In the genomic region with DNA sequence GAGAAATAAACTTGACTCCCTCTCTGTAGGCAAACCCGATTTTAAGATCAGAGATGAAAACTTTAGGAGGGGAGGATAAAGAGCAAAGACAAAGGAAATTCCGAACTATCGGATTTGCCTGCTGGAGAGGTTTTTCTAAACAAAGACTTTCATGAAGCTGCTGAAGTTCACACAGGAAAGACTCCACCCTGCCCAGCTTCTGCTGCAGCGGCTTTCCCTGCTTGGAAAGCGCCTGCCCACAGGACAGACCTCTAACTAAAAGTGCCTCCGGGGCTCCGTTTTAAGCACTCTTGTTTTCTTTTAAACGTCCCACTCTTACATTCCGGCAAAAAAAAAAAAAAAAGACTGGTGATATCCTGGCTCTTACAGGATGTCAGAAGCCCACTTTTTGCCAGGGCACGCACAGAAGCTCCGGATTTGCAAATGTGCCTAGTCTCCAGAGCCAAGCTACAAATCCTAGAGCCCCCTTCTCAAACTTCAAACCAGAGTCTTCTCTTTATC, we compare ENCODE assay signal across 7 mouse cellular contexts. TPM values are rescaled to one million over a fixed set of nuclear protein-coding genes. Genes with fewer than 3 reads are reported as not detected.
A peak's percentile ranks its signal among the peaks of the same experiment; 100 is the strongest.
DNase-seq lines count a peak whose midpoint lies in the region; ATAC-seq lines count a peak whose summit lies in the region.

No protein-coding gene starts in this region.

- ATAC-seq in heart, embryonic 12.5 days (ENCODE audit: insufficient number of reproducible peaks, low FRiP score), result peak; percentile 67; the same call in 1 of the 2 replicates
- ATAC-seq in limb, embryonic 11.5 days (ENCODE audit: insufficient number of reproducible peaks, low FRiP score, low TSS enrichment, low read depth), result peak; percentile 59; the same call in 1 of the 2 replicates
- 0 out of 2 replicates have a peak, but pooled peaks have one; percentile 26 for ATAC-seq in midbrain, embryonic 14.5 days (ENCODE audit: low FRiP score, low TSS enrichment)
- ATAC-seq in megakaryocyte, adult 5-6 weeks (ENCODE audit: poor library complexity, severe bottlenecking), result no peak
- ATAC-seq in megakaryocyte-erythroid progenitor cell, adult 5-6 weeks (replicated peaks; ENCODE audit: low FRiP score, low TSS enrichment, poor library complexity, severe bottlenecking), result no peak

- H3K9ac ChIP-seq in heart, embryonic 12.5 days, result peak overlapping the region; percentile 71
- peak overlapping the region; percentile 70 for H3K9ac ChIP-seq in limb, embryonic 11.5 days (ENCODE audit: low read length)
- H3K9ac ChIP-seq in midbrain, embryonic 14.5 days (replicated peaks; ENCODE audit: low read length), result peak overlapping the region; percentile 26; the same call in 1 of the 2 replicates

- 8% methylated on average over 11 of the region's 11 CpGs for WGBS in heart, embryonic 12.5 days
- WGBS in limb, embryonic 11.5 days, result 8% methylated on average over 11 of the region's 11 CpGs
- 15% methylated on average over 11 of the region's 11 CpGs for WGBS in midbrain, embryonic 14.5 days

- H3K4me3 ChIP-seq in brown adipose tissue, adult 24 weeks (ENCODE audit: insufficient read depth, low read depth, low read length), result peak overlapping the region; percentile 66
- peak overlapping the region; percentile 63 for H3K4me3 ChIP-seq in heart, embryonic 12.5 days
- H3K4me3 ChIP-seq in limb, embryonic 11.5 days (ENCODE audit: low read depth, low read length), result peak overlapping the region; percentile 49
- H3K4me3 ChIP-seq in midbrain, embryonic 14.5 days (replicated peaks; ENCODE audit: low read depth, low read length), result peak overlapping the region; percentile 35

- no peaks in the 10 kb centered on the region for H3K4me1 ChIP-seq in brown adipose tissue, adult 24 weeks (ENCODE audit: control insufficient read depth, insufficient read depth, insufficient read length, low read length)
- H3K4me1 ChIP-seq in heart, embryonic 12.5 days (replicated peaks), result peaks cover 4% of the 10 kb centered on the region; the same call in 1 of the 2 replicates
- no peaks in the 10 kb centered on the region for H3K4me1 ChIP-seq in limb, embryonic 11.5 days (ENCODE audit: control insufficient read depth, insufficient read depth, low read length)
- H3K4me1 ChIP-seq in midbrain, embryonic 14.5 days (ENCODE audit: control insufficient read depth, insufficient read depth, low read length), result peaks cover 4% of the 10 kb centered on the region; the same call in 1 of the 2 replicates

- peak overlapping the region; percentile 52; the same call in 1 of the 2 replicates for H3K27ac ChIP-seq in brown adipose tissue, adult 24 weeks (replicated peaks; ENCODE audit: low read depth, low read length)
- peak overlapping the region; percentile 95 for H3K27ac ChIP-seq in heart, embryonic 12.5 days (ENCODE audit: poor library complexity, severe bottlenecking)
- peak overlapping the region; percentile 76 for H3K27ac ChIP-seq in limb, embryonic 11.5 days (replicated peaks; ENCODE audit: low read depth, low read length)
- H3K27ac ChIP-seq in midbrain, embryonic 14.5 days (replicated peaks; ENCODE audit: low read depth, low read length), result no peak overlapping the region; the same call in 1 of the 2 replicates

- H3K9me3 ChIP-seq in heart, embryonic 12.5 days (replicated peaks), result no peaks in the 10 kb centered on the region
- H3K9me3 ChIP-seq in limb, embryonic 11.5 days (ENCODE audit: control insufficient read depth, low read length), result no peaks in the 10 kb centered on the region
- no peaks in the 10 kb centered on the region for H3K9me3 ChIP-seq in midbrain, embryonic 14.5 days (ENCODE audit: control insufficient read depth, low read length)

- H3K36me3 ChIP-seq in heart, embryonic 12.5 days, result no peaks in the 10 kb centered on the region
- no peaks in the 10 kb centered on the region for H3K36me3 ChIP-seq in limb, embryonic 11.5 days (ENCODE audit: control insufficient read depth, insufficient read depth, low read length)
- H3K36me3 ChIP-seq in midbrain, embryonic 14.5 days (ENCODE audit: control insufficient read depth, insufficient read depth, low read length), result no peaks in the 10 kb centered on the region

- H3K4me2 ChIP-seq in heart, embryonic 12.5 days, result peak overlapping the region; percentile 67
- H3K4me2 ChIP-seq in limb, embryonic 11.5 days (ENCODE audit: low read depth, severe bottlenecking), result peak overlapping the region; percentile 33
- H3K4me2 ChIP-seq in midbrain, embryonic 14.5 days (ENCODE audit: low read length), result peak overlapping the region; percentile 57

- H3K27me3 ChIP-seq in heart, embryonic 12.5 days (replicated peaks), result no peaks in the 10 kb centered on the region
- H3K27me3 ChIP-seq in limb, embryonic 11.5 days (ENCODE audit: control insufficient read depth, insufficient read depth, low read length), result no peaks in the 10 kb centered on the region
- H3K27me3 ChIP-seq in midbrain, embryonic 14.5 days (ENCODE audit: control insufficient read depth, insufficient read depth, low read length), result no peaks in the 10 kb centered on the region

- DNase-seq in NIH3T3 (ENCODE audit: low read depth), result peak; percentile 70
- peak; percentile 67 for DNase-seq in limb, embryonic 11.5 days (ENCODE audit: low spot score)
- DNase-seq in midbrain, embryonic 14.5 days, result peak; percentile 49

RNA-seq across cellular contexts. Expression of a gene that starts 0.8 kb away (rescaled TPM):
- 12.6 and 14.5 TPM in 2 replicates for polyA plus RNA-seq in brown adipose tissue, adult 24 weeks (2012; ENCODE audit: insufficient read depth, insufficient read length, missing spikeins)
- 71.6 and 76.2 TPM in 2 replicates for polyA plus RNA-seq in heart, embryonic 12.5 days (2016; fragmentation: Nextera tagmentation; extraction: Ambion mirVana)
- polyA plus RNA-seq in limb, embryonic 11.5 days (2014; fragmentation: Nextera tagmentation; extraction: Ambion mirVana), result 23.5 and 26.7 TPM in 2 replicates
- polyA plus RNA-seq in midbrain, embryonic 14.5 days (2014; fragmentation: Nextera tagmentation; extraction: Ambion mirVana), result 4.7 and 12.4 TPM in 2 replicates
- total RNA-seq in megakaryocyte, adult 5-6 weeks (2015), result not detected in 2 replicates
- 0.33 TPM in 1 of 2 replicates, not detected in the other for total RNA-seq in megakaryocyte, adult 5-6 weeks (2017)
- total RNA-seq in megakaryocyte-erythroid progenitor cell, adult 5-6 weeks (2014; fragmentation: Nextera tagmentation), result not detected in 2 replicates
- not detected in 2 replicates for total RNA-seq in megakaryocyte-erythroid progenitor cell, adult 5-6 weeks (2017)

Comparison
In these comparisons a context has a peak if more than half of its experiments do, and no peak if none do; other contexts are left out.
1. ATAC-seq: peak in heart, embryonic 12.5 days (single experiment), limb, embryonic 11.5 days (single experiment) and midbrain, embryonic 14.5 days (single experiment); none in megakaryocyte, adult 5-6 weeks (single experiment) and megakaryocyte-erythroid progenitor cell, adult 5-6 weeks (single experiment).
2. Peak in every context shown above with its lines, with median percentiles within 50 percentile points of each other: DNase-seq, H3K4me3 ChIP-seq, H3K4me2 ChIP-seq and H3K9ac ChIP-seq.